Mouse (Mus musculus) liver, embryonic 14.5 days (tissue): ENCODE results near the gene Sys1.

Experiments
- CTCF ChIP-seq: IDR thresholded peaks from 2 replicates; pipeline ENCODE4 v1.5.1; 2016; ENCODE audit warnings: antibody characterized with exemption, low read depth, control low read depth
- EP300 ChIP-seq: IDR thresholded peaks from 2 replicates; pipeline ENCODE4 v1.6.1; 2016; ENCODE audit warnings: antibody characterized with exemption, low read depth

GRCm38 (mm10) chr2:164487812-164488211 lies 31.0 kb downstream of the Sys1 start:
- TF ChIP-seq CTCF (no peak), EP300 (no peak)
